Mouse (Mus musculus) common myeloid progenitor, adult 5-6 weeks (primary cell): ENCODE results near the gene Smok3b. TPM values are rescaled to one million over a fixed set of nuclear protein-coding genes. Genes with fewer than 3 reads are reported as not detected.

Experiments
- ATAC-seq: replicated peaks from 2 replicates; pipeline ENCODE4 v1.8.0; 2016; ENCODE audit warnings: low read depth, mild to moderate bottlenecking, moderate TSS enrichment, inconsistent platforms; ENCODE audit not compliant: poor library complexity, severe bottlenecking
- total RNA-seq: library from RNA; stranded (forward); fragments of 200-1000, 187-1606 nt; gene quantifications from 2 replicates; pipeline ENCODE4 v1.2.3, GENCODE M21; 2017

Gene Smok3b
- total RNA-seq, 1 experiment from 2014 or later, result not detected

DNA sequence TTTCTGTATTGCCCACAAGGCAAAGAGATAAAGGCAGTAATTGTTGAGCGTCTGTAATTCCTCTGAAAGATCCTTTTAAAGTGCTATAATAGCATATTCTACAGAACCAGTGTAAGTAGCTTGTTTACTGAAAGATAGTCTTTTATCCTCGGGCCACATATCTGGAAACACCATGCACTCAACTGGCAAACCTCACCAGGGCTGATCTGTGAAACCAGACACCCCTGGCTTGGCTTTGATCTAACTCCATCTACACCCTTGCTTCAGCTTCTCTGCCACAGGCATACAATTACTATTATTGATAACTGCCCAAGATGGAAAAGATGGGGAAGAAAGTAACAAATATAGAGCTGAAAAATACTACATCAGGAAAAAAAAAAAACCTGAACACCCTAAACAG is 63.3 kb downstream of the Smok3b start:
- peak; percentile 24; the same call in 1 of the 2 replicates for ATAC-seq

DNA sequence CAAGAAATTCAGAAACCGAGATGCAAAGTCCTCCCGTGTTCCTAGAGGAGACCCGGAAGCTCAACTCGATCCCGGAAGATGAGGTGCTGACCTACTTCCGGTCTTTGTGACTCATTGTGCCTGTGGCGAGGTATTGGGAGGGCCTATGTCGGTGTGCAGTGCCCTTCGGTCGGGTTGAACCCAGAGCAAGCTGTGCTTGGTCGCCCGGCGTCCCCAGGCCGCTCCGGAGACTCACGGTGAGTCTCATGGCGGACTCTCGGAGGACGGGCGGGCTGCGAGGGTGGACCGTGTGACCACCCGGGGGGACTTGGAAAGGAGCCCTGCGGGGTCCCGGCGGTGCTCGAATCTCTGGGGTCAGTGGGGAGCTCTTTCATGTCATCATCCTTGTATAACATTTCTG is 63.8 kb downstream of the Smok3b start, which contains the start of gene Zkscan1:
Zkscan1 (plus strand) TSS at position 89 of the 400 bp plus-strand sequence.
- peak; percentile 98 for ATAC-seq

DNA sequence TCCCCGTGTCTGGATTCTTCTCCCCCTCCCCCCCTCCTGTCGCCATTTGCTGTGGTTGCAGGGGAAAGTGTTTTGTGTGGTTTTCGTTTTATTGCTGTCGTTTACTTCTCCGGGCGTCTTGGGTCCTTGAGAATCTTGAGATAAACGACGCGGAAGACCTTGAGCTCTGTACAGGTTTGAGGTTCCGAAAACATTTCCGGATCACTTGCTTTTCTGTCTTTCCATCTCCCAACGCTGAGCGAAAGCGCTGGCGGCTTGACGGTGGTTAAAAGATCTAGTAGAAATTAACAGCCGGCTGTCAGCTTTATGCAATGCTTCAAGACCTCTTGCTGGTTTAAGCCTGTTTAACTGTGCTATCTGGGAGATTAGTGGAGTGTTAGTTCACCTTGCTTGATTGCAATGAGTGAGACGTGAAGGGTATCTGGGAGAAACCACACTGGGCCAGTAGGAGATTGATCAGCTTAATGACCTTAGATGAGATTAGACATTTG is 64.2 kb downstream of the Smok3b start:
- ATAC-seq, result peak; percentile 37

- no peak for ATAC-seq
Observed at GRCm38 (mm10) chr5:138086842-138087241, 65.6 kb downstream of the Smok3b start.

DNA sequence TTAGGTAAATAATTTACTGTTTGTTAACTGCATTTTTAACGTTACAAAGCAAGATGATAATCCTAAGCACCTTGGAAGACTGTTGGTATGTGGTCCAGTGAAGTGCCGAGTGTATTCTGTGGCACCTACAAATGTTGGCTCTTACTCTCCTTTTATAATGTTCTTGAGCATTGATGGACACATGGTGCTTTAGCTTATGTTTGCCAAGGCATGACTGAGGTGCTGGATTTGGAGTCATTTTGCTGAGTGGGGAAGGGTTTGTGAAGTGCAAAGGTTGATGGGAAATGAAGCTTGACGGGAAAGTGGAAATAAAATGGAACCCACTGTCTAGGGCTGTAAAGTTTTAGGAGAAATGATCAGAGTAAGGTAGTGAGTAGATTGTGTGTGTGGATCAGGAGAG is 67.1 kb downstream of the Smok3b start:
- ATAC-seq, result no peak

GRCm38 (mm10) chr5:138089108-138089551 is 67.9 kb downstream of the Smok3b start:
- no peak for ATAC-seq

- ATAC-seq, result peak; percentile 55; the same call in 1 of the 2 replicates
Observed at GRCm38 (mm10) chr5:138090271-138090670, 69.0 kb downstream of the Smok3b start.

GRCm38 (mm10) chr5:138090737-138091136 is 69.5 kb downstream of the Smok3b start:
- no peak for ATAC-seq

- no peak for ATAC-seq
Observed at GRCm38 (mm10) chr5:138092771-138093170, 71.5 kb downstream of the Smok3b start.

GRCm38 (mm10) chr5:138094474-138094873 is 73.2 kb downstream of the Smok3b start:
- no peak for ATAC-seq

Other genes starting within 250 kb of the Smok3b start
- 13.0 and 21.9 TPM in 2 replicates for gene Ppp1r35, start 242.6 kb upstream of the Smok3b start, total RNA-seq
- 27.4 and 33.1 TPM in 2 replicates for gene Mepce, start 233.8 kb upstream of the Smok3b start, total RNA-seq
- 24.1 and 24.3 TPM in 2 replicates for gene Zcwpw1, start 233.6 kb upstream of the Smok3b start, total RNA-seq
- gene Pilra, start 185.1 kb upstream of the Smok3b start, total RNA-seq, result 0.69 and 2.1 TPM in 2 replicates
- 2.0 and 2.2 TPM in 2 replicates for gene Pilrb1, start 163.3 kb upstream of the Smok3b start, total RNA-seq
- gene Pilrb2, start 149.6 kb upstream of the Smok3b start, total RNA-seq, result 0.05 and 1.7 TPM in 2 replicates
- not detected in 2 replicates for gene Cyp3a13, start 99.8 kb upstream of the Smok3b start, total RNA-seq
- gene Gjc3, start 58.3 kb upstream of the Smok3b start, total RNA-seq, result not detected in 2 replicates
- not detected in 2 replicates for gene Azgp1, start 39.9 kb upstream of the Smok3b start, total RNA-seq
- gene Smok3a, start 168 bp upstream of the Smok3b start, total RNA-seq, result not detected in 2 replicates
- gene Smok3c, start 31.8 kb downstream of the Smok3b start, total RNA-seq, result not detected in 2 replicates
- 29.1 and 44.2 TPM in 2 replicates for gene Zkscan1, start 63.7 kb downstream of the Smok3b start, total RNA-seq
- gene Zscan21, start 95.5 kb downstream of the Smok3b start, total RNA-seq, result 16.6 and 20.7 TPM in 2 replicates
- gene Zfp113, start 134.3 kb downstream of the Smok3b start, total RNA-seq, result 8.9 and 10.2 TPM in 2 replicates
- gene Cops6, start 139.6 kb downstream of the Smok3b start, total RNA-seq, result 30.2 and 54.0 TPM in 2 replicates
- gene Ap4m1, start 150.6 kb downstream of the Smok3b start, total RNA-seq, result 23.0 and 33.7 TPM in 2 replicates
- 456 and 545 TPM in 2 replicates for gene Mcm7, start 151.0 kb downstream of the Smok3b start, total RNA-seq
- gene Taf6, start 166.0 kb downstream of the Smok3b start, total RNA-seq, result 28.2 and 30.8 TPM in 2 replicates
- gene Cnpy4, start 166.1 kb downstream of the Smok3b start, total RNA-seq, result 37.3 and 41.4 TPM in 2 replicates
- gene Mblac1, start 172.9 kb downstream of the Smok3b start, total RNA-seq, result 2.2 and 7.7 TPM in 2 replicates
- 2.9 and 3.3 TPM in 2 replicates for gene Nxpe5, start 204.5 kb downstream of the Smok3b start, total RNA-seq
- gene Lamtor4, start 234.1 kb downstream of the Smok3b start, total RNA-seq, result 31.0 and 43.3 TPM in 2 replicates
- gene BC037034, start 242.6 kb downstream of the Smok3b start, total RNA-seq, result 28.9 and 34.1 TPM in 2 replicates